Mouse (Mus musculus) lung, postnatal 0 days (tissue): ENCODE measurements around the gene Rab31. TPM values are rescaled to one million over a fixed set of nuclear protein-coding genes. Genes with fewer than 3 reads are reported as not detected.
A peak's percentile ranks its signal among the peaks of the same experiment; 100 is the strongest.

ENCODE experiments used
- ATAC-seq: fragments of 200-750 bp; cut with Nextera tagmentation; 2 replicates; pipeline ENCODE4 v1.8.0; 2017; ENCODE audit warnings: moderate library complexity
- DNase-seq: peaks from one replicate; pipeline ENCODE4 v3.0.0-alpha.2; 2016; ENCODE audit warnings: low spot score
- H3K27ac ChIP-seq: fragments of 300-500 bp; sonication (generic); 2 replicates; pipeline ENCODE4 v1.5.1; 2014; ENCODE audit warnings: antibody characterized with exemption, mild to moderate bottlenecking, low read length, mixed read lengths
- H3K27me3 ChIP-seq: fragments of 300-500 bp; sonication (generic); replicated peaks from 2 replicates; pipeline ENCODE4 v1.6.1; 2014; ENCODE audit warnings: low read length, mixed read lengths; ENCODE audit not compliant: insufficient read depth
- H3K36me3 ChIP-seq: fragments of 300-500 bp; sonication (generic); 2 replicates; pipeline ENCODE4 v1.6.1; 2014; ENCODE audit warnings: low read length, mixed read lengths; ENCODE audit not compliant: insufficient read depth
- H3K4me1 ChIP-seq: fragments of 300-500 bp; sonication (generic); 2 replicates; pipeline ENCODE4 v1.6.1; 2014; ENCODE audit warnings: antibody characterized with exemption, low read depth, low read length, mixed read lengths; ENCODE audit not compliant: insufficient read depth
- H3K4me2 ChIP-seq: fragments of 300-500 bp; sonication (generic); replicated peaks from 2 replicates; pipeline ENCODE4 v1.6.1; 2014; ENCODE audit warnings: low read depth, mild to moderate bottlenecking, low read length, moderate library complexity, mixed read lengths
- H3K4me3 ChIP-seq: fragments of 300-500 bp; sonication (generic); 2 replicates; pipeline ENCODE4 v1.5.1; 2014; ENCODE audit warnings: low read depth, low read length
- H3K9ac ChIP-seq: fragments of 300-500 bp; sonication (generic); replicated peaks from 2 replicates; pipeline ENCODE4 v1.6.1; 2014; ENCODE audit warnings: low read depth, mild to moderate bottlenecking
- H3K9me3 ChIP-seq: fragments of 300-500 bp; sonication (generic); 2 replicates; pipeline ENCODE4 v1.6.1; 2016; ENCODE audit warnings: low read length, mixed read lengths
- CTCF ChIP-seq: IDR thresholded peaks from 2 replicates; pipeline ENCODE4 v1.5.1; 2016; ENCODE audit warnings: antibody characterized with exemption, mild to moderate bottlenecking
- EP300 ChIP-seq: IDR thresholded peaks from 2 replicates; pipeline ENCODE4 v1.6.1; 2016; ENCODE audit warnings: antibody characterized with exemption, mild to moderate bottlenecking, control low read depth
- WGBS: fragments of 180-500 bp; shearing (Covaris S2); extraction: QIAGEN DNeasy Blood & Tissue Kit; methylation state at CpG from one replicate; pipeline ENCODE4 v1.1.7; 2014; 5-methylcytosine and 5-hydroxymethylcytosine counted together
- polyA plus RNA-seq: library from polyadenylated mRNA; unstranded; fragments of >200 nt; fragmentation: Nextera tagmentation; extraction: Ambion mirVana; gene quantifications from 2 replicates; pipeline ENCODE4 v1.2.1, GENCODE M21; 2015

Rab31 gene
- polyA plus RNA-seq, 1 experiment from 2014 or later, result 33.3 TPM

DNA sequence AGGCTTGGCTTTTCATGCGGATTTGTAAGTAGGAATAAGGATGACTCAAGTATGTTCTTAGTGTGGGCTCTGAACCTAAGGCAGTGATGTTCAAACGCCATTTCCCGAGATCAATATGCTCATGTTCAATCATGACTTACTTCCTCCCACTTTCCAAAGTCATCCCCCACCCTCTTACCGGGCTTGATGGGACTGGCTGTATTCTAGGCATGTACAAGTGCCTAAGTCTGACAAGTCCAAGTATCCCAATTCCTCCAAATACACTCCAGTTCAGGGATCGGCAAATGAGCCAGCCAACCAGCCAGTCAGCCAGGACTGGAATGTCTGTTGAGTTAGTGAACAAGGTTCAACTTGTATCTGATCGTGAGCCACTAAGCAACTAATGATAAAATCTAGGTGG, 146.3 kb downstream of the Rab31 start:
- Histone ChIP-seq H3K4me3 (no peak overlapping the region), H3K27ac (no peak overlapping the region), H3K9me3 (no peaks in the 10 kb centered on the region), H3K27me3 (no peaks in the 10 kb centered on the region), H3K4me2 (no peak overlapping the region), H3K9ac (no peak overlapping the region), H3K36me3 (no peaks in the 10 kb centered on the region), H3K4me1 (no peaks in the 10 kb centered on the region)
- ATAC-seq (no peak), DNase-seq (no peak)
- TF ChIP-seq EP300 (no peak), CTCF (no peak)
- WGBS, result 85% methylated on average over 6 of the region's 6 CpGs

DNA sequence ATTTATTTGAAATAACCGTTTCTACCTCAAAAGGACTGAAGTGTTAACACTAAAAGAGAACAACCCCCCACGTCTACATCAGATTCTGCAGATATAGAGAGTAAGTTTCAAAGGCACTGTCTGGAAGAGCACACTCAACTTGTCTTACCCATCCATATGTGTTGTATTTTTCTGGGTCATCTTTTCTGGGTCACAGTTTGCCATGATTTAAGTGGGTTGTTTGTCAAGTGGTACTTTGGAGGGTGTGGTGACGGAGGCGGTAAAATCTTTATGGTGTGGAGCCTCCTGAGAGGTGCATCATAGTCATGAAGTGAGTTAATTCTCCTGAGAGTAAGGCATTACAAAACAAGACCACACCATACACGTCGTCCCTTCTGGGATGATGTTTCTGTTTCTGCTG, 147.0 kb downstream of the Rab31 start:
- no peaks in the 10 kb centered on the region for H3K4me1 ChIP-seq
- H3K9me3 ChIP-seq, result no peaks in the 10 kb centered on the region
- no peak overlapping the region for H3K4me3 ChIP-seq
- no peak overlapping the region for H3K4me2 ChIP-seq
- H3K9ac ChIP-seq, result no peak overlapping the region
- DNase-seq, result no peak
- no peak overlapping the region for H3K27ac ChIP-seq
- 81% methylated on average over 6 of the region's 6 CpGs for WGBS
- no peak for ATAC-seq
- H3K27me3 ChIP-seq, result no peaks in the 10 kb centered on the region
- TF ChIP-seq CTCF (no peak), EP300 (no peak)
- H3K36me3 ChIP-seq, result no peaks in the 10 kb centered on the region

- no peak overlapping the region for H3K4me2 ChIP-seq
- H3K4me3 ChIP-seq, result no peak overlapping the region
- H3K9ac ChIP-seq, result no peak overlapping the region
- H3K27me3 ChIP-seq, result no peaks in the 10 kb centered on the region
- no peak for ATAC-seq
- no peak for DNase-seq
- no peak overlapping the region for H3K27ac ChIP-seq
- no peaks in the 10 kb centered on the region for H3K9me3 ChIP-seq
- no peak for TF ChIP-seq EP300
- TF ChIP-seq CTCF, result no peak
- no peaks in the 10 kb centered on the region for H3K4me1 ChIP-seq
- no peaks in the 10 kb centered on the region for H3K36me3 ChIP-seq
Measured at GRCm38 (mm10) chr17:65623130-65623529, 149.4 kb downstream of the Rab31 start.

GRCm38 (mm10) chr17:65618431-65618830, 154.1 kb downstream of the Rab31 start:
- no peak for ATAC-seq
- H3K9ac ChIP-seq, result no peak overlapping the region
- TF ChIP-seq CTCF (no peak), EP300 (no peak)
- no peak overlapping the region for H3K27ac ChIP-seq
- no peaks in the 10 kb centered on the region for H3K27me3 ChIP-seq
- H3K36me3 ChIP-seq, result no peaks in the 10 kb centered on the region
- no peak overlapping the region for H3K4me2 ChIP-seq
- no peaks in the 10 kb centered on the region for H3K9me3 ChIP-seq
- no peaks in the 10 kb centered on the region for H3K4me1 ChIP-seq
- peak; percentile 30 for DNase-seq
- H3K4me3 ChIP-seq, result no peak overlapping the region
- WGBS, result 84% methylated on average over 2 of the region's 2 CpGs

GRCm38 (mm10) chr17:65615678-65616077, 156.9 kb downstream of the Rab31 start:
- no peak for ATAC-seq
- 47% methylated on average over 3 of the region's 3 CpGs for WGBS
- no peak overlapping the region for H3K4me2 ChIP-seq
- no peaks in the 10 kb centered on the region for H3K36me3 ChIP-seq
- no peak overlapping the region for H3K4me3 ChIP-seq
- no peak overlapping the region for H3K9ac ChIP-seq
- DNase-seq, result no peak
- H3K9me3 ChIP-seq, result no peaks in the 10 kb centered on the region
- no peak for TF ChIP-seq CTCF
- TF ChIP-seq EP300, result no peak
- H3K4me1 ChIP-seq, result peaks cover 3% of the 10 kb centered on the region; the same call in 1 of the 2 replicates
- H3K27ac ChIP-seq, result no peak overlapping the region
- H3K27me3 ChIP-seq, result no peaks in the 10 kb centered on the region

GRCm38 (mm10) chr17:65614431-65614830, 158.1 kb downstream of the Rab31 start:
- no peaks in the 10 kb centered on the region for H3K9me3 ChIP-seq
- 0 out of 2 replicates have a peak overlapping the region, but pooled peaks have one; percentile 68 for H3K9ac ChIP-seq
- 1% methylated on average over 9 of the region's 9 CpGs for WGBS
- H3K4me3 ChIP-seq, result peak overlapping the region; percentile 99
- no peak for TF ChIP-seq EP300
- no peak for TF ChIP-seq CTCF
- H3K27ac ChIP-seq, result peak overlapping the region; percentile 99
- ATAC-seq (no peak), DNase-seq (no peak)
- H3K27me3 ChIP-seq, result no peaks in the 10 kb centered on the region
- peak overlapping the region; percentile 70 for H3K4me2 ChIP-seq
- peaks cover 3% of the 10 kb centered on the region; the same call in 1 of the 2 replicates for H3K4me1 ChIP-seq
- no peaks in the 10 kb centered on the region for H3K36me3 ChIP-seq
